Mouse (Mus musculus) frontal cortex, adult 2 months (tissue): ENCODE data around the gene Olfr914. TPM values are rescaled to one million over a fixed set of nuclear protein-coding genes. Genes with fewer than 3 reads are reported as not detected.

Source experiments
- DNase-seq, 2 experiments: peaks; one replicate each; pipeline ENCODE4 v3.0.0; 2022; ENCODE audit warnings: low spot score in 1 of 2; ENCODE audit errors: extremely low spot score in 1 of 2
- polyA plus RNA-seq: library from polyadenylated mRNA; depleted of rRNA; stranded (reverse); fragments of >200 nt; gene quantifications from 2 replicates; pipeline ENCODE4 v1.2.3, GENCODE M21; 2012; rRNA removed

The Olfr914 gene
- polyA plus RNA-seq, result not detected in 2 replicates

GRCm38 (mm10) chr9:38604802-38605201, at the start of gene Olfr914:
TSS of gene Olfr914 (plus strand) at chr9:38605102.
- no peak for DNase-seq

- DNase-seq, result no peak
Observed at GRCm38 (mm10) chr9:38579878-38580277, 25.0 kb upstream of the Olfr914 start, which contains the start of gene Olfr912. TSS of gene Olfr912 (plus strand) at chr9:38580178.

- DNase-seq, result no peak
Observed at GRCm38 (mm10) chr9:38591056-38591455, 13.8 kb upstream of the Olfr914 start.

- no peak for DNase-seq
Observed at GRCm38 (mm10) chr9:38592459-38592858, 12.4 kb upstream of the Olfr914 start, which contains the start of gene Olfr913. TSS of gene Olfr913 (plus strand) at chr9:38592759.

GRCm38 (mm10) chr9:38632406-38632805, 27.5 kb downstream of the Olfr914 start:
- DNase-seq, result no peak

GRCm38 (mm10) chr9:38659775-38660174, 54.9 kb downstream of the Olfr914 start, which contains the start of gene Olfr916:
TSS of gene Olfr916 (minus strand) at chr9:38659875.
- DNase-seq, result no peak

Other genes with a start within 250 kb of the Olfr914 start
- gene Olfr250, start 238.2 kb upstream of the Olfr914 start, polyA plus RNA-seq, result not detected in 2 replicates
- gene Olfr251, start 228.0 kb upstream of the Olfr914 start, polyA plus RNA-seq, result not detected in 2 replicates
- gene Olfr147, start 203.4 kb upstream of the Olfr914 start, polyA plus RNA-seq, result not detected in 2 replicates
- not detected in 2 replicates for gene Olfr901, start 175.6 kb upstream of the Olfr914 start, polyA plus RNA-seq
- not detected in 2 replicates for gene Olfr902, start 157.4 kb upstream of the Olfr914 start, polyA plus RNA-seq
- gene Olfr904, start 142.0 kb upstream of the Olfr914 start, polyA plus RNA-seq, result not detected in 2 replicates
- gene Olfr905, start 134.0 kb upstream of the Olfr914 start, polyA plus RNA-seq, result not detected in 2 replicates
- gene Olfr906, start 118.0 kb upstream of the Olfr914 start, polyA plus RNA-seq, result not detected in 2 replicates
- gene Olfr907, start 109.3 kb upstream of the Olfr914 start, polyA plus RNA-seq, result not detected in 2 replicates
- not detected in 2 replicates for gene Olfr911-ps1, start 83.5 kb upstream of the Olfr914 start, polyA plus RNA-seq
- gene Olfr910, start 67.3 kb upstream of the Olfr914 start, polyA plus RNA-seq, result not detected in 2 replicates
- not detected in 2 replicates for gene Olfr912, start 24.9 kb upstream of the Olfr914 start, polyA plus RNA-seq
- not detected in 2 replicates for gene Olfr913, start 12.3 kb upstream of the Olfr914 start, polyA plus RNA-seq
- gene Olfr916, start 54.8 kb downstream of the Olfr914 start, polyA plus RNA-seq, result not detected in 2 replicates
- not detected in 2 replicates for gene Olfr917, start 60.7 kb downstream of the Olfr914 start, polyA plus RNA-seq
- gene Olfr918, start 69.5 kb downstream of the Olfr914 start, polyA plus RNA-seq, result not detected in 2 replicates
- 0.11 TPM in 1 of 2 replicates, not detected in the other for gene Olfr919, start 98.6 kb downstream of the Olfr914 start, polyA plus RNA-seq
- gene Vwa5a, start 113.2 kb downstream of the Olfr914 start, polyA plus RNA-seq, result 7.5 and 9.8 TPM in 2 replicates
- gene Olfr920, start 147.2 kb downstream of the Olfr914 start, polyA plus RNA-seq, result 0.18 and 0.19 TPM in 2 replicates
- 0.06 and 0.08 TPM in 2 replicates for gene Olfr921, start 168.0 kb downstream of the Olfr914 start, polyA plus RNA-seq
- not detected in 2 replicates for gene Olfr922, start 209.5 kb downstream of the Olfr914 start, polyA plus RNA-seq
- gene Olfr923, start 221.4 kb downstream of the Olfr914 start, polyA plus RNA-seq, result not detected in 2 replicates
- not detected in 2 replicates for gene Olfr924, start 239.3 kb downstream of the Olfr914 start, polyA plus RNA-seq
- not detected in 2 replicates for gene Olfr26, start 250.0 kb downstream of the Olfr914 start, polyA plus RNA-seq